Mouse (Mus musculus) CH12.LX (cell line): ENCODE measurements at regions not wholly inside any gene's neighbourhood (a gene's known extent, or its start where the extent isn't known, plus 50 kb on each side); places are given as distances from the start of the nearest gene placed in this dataset.

Experiments used
- CHD2 ChIP-seq: IDR thresholded peaks from 2 replicates; pipeline ENCODE4 v1.6.1; 2011; ENCODE audit warnings: low read length, improper control_type of control experiment
- CTCF ChIP-seq, 2 experiments: IDR thresholded peaks in 1 of 2; conservative IDR thresholded peaks in 1 of 2; 2 replicates each; pipeline ENCODE4 v1.5.1; 2011 to 2012; ENCODE audit warnings: low read depth in 2 of 2, low read length in 2 of 2, improper control_type of control experiment in 1 of 2, inconsistent platforms in 1 of 2, mild to moderate bottlenecking in 1 of 2, moderate library complexity in 1 of 2
- EP300 ChIP-seq: IDR thresholded peaks from 2 replicates; pipeline ENCODE4 v1.6.1; 2011; ENCODE audit warnings: low read length, improper control_type of control experiment
- MXI1 ChIP-seq: IDR thresholded peaks from 2 replicates; pipeline ENCODE4 v1.6.1; 2011; ENCODE audit warnings: mild to moderate bottlenecking, low read depth, low read length, improper control_type of control experiment
- NRF1 ChIP-seq: IDR thresholded peaks from 2 replicates; pipeline ENCODE4 v1.6.1; 2014; ENCODE audit warnings: low read depth, mild to moderate bottlenecking, inconsistent platforms, low read length, improper control_type of control experiment, moderate library complexity
- PAX5 ChIP-seq: IDR thresholded peaks from 2 replicates; pipeline ENCODE4 v1.6.1; 2012; ENCODE audit warnings: low read length, inconsistent platforms, mixed read lengths
- POLR2A ChIP-seq: IDR thresholded peaks from 2 replicates; pipeline ENCODE4 v1.6.1; 2011; ENCODE audit warnings: low read depth, mild to moderate bottlenecking, improper control_type of control experiment, low read length
- POLR2AphosphoS2 ChIP-seq: IDR thresholded peaks from 2 replicates; pipeline ENCODE4 v1.6.1; 2011; ENCODE audit warnings: low read depth, low read length, improper control_type of control experiment
- USF1 ChIP-seq: IDR thresholded peaks from 2 replicates; pipeline ENCODE4 v1.6.1; 2014; ENCODE audit warnings: low read depth, mild to moderate bottlenecking, inconsistent platforms, low read length, improper control_type of control experiment
- ZC3H11A ChIP-seq: IDR thresholded peaks from 2 replicates; pipeline ENCODE4 v1.6.1; 2012; ENCODE audit warnings: low read depth, mild to moderate bottlenecking, inconsistent platforms, low read length, improper control_type of control experiment
- ZKSCAN1 ChIP-seq: IDR thresholded peaks from 2 replicates; pipeline ENCODE4 v1.6.1; 2012; ENCODE audit warnings: low read depth, inconsistent platforms, low read length, improper control_type of control experiment, borderline replicate concordance

DNA sequence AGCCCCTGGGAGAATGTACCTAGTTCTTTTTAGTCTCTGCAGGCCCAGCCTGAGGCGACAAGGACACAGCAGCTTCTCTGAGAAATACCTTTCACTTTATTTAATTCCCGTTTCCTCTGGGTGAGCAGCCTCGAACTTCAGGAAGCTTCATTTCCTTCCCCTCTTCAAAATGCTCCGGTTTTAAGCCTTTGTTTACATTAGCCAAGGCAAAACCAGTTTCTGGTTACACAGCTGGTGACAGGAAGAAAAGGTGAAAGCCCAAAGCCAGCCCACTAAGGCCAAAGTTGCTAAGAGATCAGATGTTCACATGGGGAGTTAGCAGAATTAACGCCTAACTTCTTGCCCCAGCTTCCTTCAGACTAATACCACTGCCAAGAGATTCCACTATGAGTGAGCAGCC, 127.4 kb upstream of the Lgalsl start:
- no peak for TF ChIP-seq CTCF (conservative IDR thresholded peaks at IDR 0.05 in 1 of 2, IDR thresholded peaks at IDR 0.05 in 1 of 2; ENCODE audit: low read depth in 2 of 2, low read length in 2 of 2)
- no peak for TF ChIP-seq ZC3H11A
- TF ChIP-seq NRF1, result no peak
- TF ChIP-seq POLR2A, result no peak
- no peak for TF ChIP-seq USF1
- TF ChIP-seq EP300, result no peak
- no peak for TF ChIP-seq CHD2
- no peak for TF ChIP-seq POLR2AphosphoS2
- TF ChIP-seq PAX5, result no peak
- TF ChIP-seq ZKSCAN1, result no peak
- TF ChIP-seq MXI1, result no peak
